ENCODE assay signal across 8 mouse cellular contexts in genomic region chrX:129974816-129975215, GRCm38 (mm10).
DNase-seq lines count a peak whose midpoint lies in the region; ATAC-seq and TF ChIP-seq lines count a peak whose summit lies in the region.

No protein-coding gene starts in this region.

- ATAC-seq in megakaryocyte, adult 5-6 weeks (ENCODE audit: poor library complexity, severe bottlenecking): no peak

- peak; percentile 1 for DNase-seq in embryo, embryonic 11 days
- no peak for DNase-seq in embryo, embryonic 9.5 days (ENCODE audit: extremely low spot score)
- peak; percentile 3 for DNase-seq in layer of hippocampus, adult 11-12 months (ENCODE audit: low spot score)
- no peak for DNase-seq in layer of hippocampus, postnatal 36 days
- DNase-seq in ZHBTc4 (ENCODE audit: low read depth, low spot score) (peak; percentile 0), MN1 (ENCODE audit: low spot score) (no peak)
- DNase-seq in layer of hippocampus, adult 2 months (ENCODE audit: low spot score in 2 of 2): peak in 1 of 2 experiments; percentile 8

- no peak overlapping the region for H3K27ac ChIP-seq in layer of hippocampus, adult 2 months

- peak; percentile 71 for TF ChIP-seq CTCF in layer of hippocampus, adult 2 months (conservative IDR thresholded peaks at IDR 0.05)

- no peak overlapping the region for H3K4me3 ChIP-seq in layer of hippocampus, adult 2 months

Comparison
In these comparisons a context has a peak if more than half of its experiments do, and no peak if none do; other contexts are left out.
1. DNase-seq: peak in embryo, embryonic 11 days (single experiment), layer of hippocampus, adult 11-12 months (single experiment) and ZHBTc4 (single experiment); none in embryo, embryonic 9.5 days (single experiment), layer of hippocampus, postnatal 36 days (0 of 2) and MN1 (single experiment).